Mouse (Mus musculus) heart, adult 18-20 months (tissue): ENCODE data around the gene Vdr. TPM values are rescaled to one million over a fixed set of nuclear protein-coding genes. Genes with fewer than 3 reads are reported as not detected.
"Not testable (repeated sequence)": the region's sequence is repeated elsewhere in the genome, so short reads cannot be mapped to it uniquely, and the experiment has no call there.

Source experiments
- DNase-seq, 2 experiments: peaks; one replicate each; pipeline ENCODE4 v3.0.0; 2021 to 2022; ENCODE audit warnings: mixed read lengths in 1 of 2
- total RNA-seq, 2 experiments: library from RNA; stranded (reverse); gene quantifications; 2 replicates each; pipeline ENCODE4 v1.2.3; 2021

Vdr gene
- total RNA-seq, 2 experiments from 2014 or later = 2.4 to 3.4 TPM

DNA sequence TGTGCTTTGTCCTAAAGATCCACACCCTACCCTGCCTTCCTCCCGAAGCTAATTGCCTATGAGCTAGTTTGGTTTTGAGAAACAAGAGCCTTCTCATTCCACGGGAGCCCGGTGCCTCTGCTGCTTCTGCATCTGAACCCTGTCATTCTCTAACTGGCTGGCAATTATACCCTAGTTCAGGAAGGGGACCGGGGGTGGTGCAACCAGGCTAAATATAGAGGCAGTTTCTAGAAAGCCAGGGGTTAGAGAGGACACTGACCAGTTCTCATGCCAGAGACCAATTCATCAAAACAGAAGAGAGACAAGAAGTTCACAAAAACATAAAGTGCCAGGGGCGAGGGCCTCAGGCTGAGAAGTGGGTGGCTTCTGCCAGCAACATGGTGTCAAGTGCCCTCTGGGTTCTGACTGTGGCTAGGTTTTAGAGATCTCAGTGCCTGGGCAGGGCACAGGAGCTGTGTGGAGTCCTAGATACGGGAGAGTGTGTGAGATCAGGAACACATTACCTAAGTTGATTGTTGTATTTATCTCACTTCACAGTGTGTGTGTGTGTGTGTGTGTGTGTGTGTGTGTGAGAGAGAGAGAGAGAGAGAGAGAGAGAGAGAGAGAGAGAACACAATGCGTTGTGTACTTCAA lies 31.6 kb downstream of the Vdr start:
- DNase-seq = peak; percentile 52 to 57

DNA sequence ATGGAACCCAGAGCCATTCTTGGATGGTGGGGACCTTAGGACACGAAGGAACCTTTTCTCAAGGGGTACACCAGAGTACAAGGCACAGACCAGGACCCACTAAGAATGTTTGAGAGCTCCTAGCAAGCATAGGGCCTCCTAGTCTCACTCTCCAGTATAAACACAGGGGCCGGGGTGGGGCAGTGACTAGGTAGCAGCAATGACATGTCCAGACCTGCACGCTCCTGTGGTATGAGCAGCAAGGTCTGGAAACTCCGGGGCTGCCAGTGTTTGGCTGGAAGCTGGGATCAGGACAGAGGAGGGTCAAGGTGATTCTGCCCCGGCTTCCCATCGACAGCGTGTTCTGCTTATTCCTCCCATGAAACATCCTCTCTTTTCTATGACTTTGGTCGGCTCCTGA lies 34.6 kb downstream of the Vdr start:
- no peak for DNase-seq

DNA sequence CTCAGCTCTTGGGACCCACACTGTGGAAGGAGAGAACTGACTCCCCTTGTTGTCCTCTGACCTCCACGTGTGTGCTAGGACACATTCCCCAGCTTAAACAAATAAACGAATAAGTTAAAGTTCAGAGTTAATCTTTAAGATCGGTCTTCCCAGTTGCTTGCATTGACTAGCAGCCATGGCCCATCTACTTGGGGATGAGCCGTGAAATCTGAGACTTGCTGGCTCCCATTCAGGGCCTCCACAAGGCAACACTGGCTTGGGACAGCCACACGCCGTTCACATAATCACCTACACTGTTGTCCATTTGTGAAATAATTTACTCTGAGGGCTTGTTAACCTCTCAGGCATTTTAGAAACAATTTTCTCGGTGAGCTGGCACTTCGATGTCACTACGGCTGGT lies 36.7 kb downstream of the Vdr start:
- DNase-seq = no peak

DNA sequence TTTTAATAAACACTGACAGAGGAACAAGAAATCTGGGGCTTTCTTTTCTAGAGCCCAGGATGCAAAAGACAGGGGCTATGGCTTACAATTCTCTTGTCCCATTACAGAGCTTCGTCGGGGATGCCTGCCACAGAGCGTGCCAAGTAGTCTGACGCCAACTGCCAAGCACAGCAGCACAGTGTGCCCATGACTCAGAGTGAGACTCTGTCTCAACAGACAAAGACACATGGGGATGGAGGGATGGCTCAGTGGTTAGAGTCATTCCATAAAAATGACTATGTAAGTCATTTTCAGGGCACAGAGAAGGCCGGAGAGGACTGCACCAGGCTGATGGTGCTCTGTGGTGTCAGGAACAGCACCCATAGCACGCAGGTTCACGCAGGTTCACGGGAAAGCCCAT lies 38.3 kb downstream of the Vdr start:
- DNase-seq = no peak

DNA sequence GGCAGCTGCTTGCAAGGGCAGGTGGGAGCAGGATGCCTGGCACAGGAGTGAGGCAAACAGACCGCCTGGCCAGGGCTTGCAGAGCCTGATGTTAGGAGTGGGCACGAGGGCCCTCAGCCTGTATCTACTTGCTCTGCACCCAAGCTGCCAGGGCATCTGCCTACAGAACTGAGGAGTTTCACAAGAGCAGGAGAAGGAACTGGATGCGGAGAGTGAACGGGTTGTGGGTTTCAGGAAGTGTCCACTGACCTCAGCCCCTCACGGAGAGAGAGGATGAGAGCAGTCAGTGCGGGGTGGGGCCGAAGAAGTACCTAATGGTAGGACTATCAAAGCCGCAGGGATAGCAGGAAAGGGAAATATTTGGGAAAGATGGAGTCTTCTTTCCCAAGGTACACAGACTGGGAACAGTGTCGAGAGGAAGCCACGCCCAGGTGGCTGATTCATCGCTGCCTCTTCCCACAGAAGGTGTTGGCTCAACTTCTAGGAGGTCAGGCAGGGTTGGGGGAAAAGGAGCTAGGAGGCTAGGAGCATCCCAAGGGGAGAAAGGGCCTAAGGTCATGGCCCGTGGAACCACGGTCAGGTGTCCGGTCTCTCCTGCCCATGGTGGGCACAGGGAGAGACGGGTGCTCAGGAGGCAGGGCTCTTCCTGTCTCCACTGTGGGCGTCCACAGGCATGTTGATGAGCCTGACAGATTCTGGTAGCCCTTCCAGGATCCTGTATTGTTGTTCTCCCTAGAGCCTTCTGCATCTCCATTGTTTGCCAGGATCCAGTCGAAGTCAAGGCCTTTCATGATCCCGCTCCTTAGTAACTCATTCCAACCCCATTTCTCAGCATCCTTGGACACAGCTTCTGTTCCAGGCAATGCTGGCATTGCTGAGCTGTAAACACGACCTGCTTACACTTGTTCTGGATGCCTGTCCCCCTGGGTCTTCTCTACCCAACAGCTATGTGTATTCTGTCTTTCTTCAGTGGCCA lies 39.1 kb downstream of the Vdr start:
- DNase-seq = peak in 1 of 2 experiments; percentile 15

DNA sequence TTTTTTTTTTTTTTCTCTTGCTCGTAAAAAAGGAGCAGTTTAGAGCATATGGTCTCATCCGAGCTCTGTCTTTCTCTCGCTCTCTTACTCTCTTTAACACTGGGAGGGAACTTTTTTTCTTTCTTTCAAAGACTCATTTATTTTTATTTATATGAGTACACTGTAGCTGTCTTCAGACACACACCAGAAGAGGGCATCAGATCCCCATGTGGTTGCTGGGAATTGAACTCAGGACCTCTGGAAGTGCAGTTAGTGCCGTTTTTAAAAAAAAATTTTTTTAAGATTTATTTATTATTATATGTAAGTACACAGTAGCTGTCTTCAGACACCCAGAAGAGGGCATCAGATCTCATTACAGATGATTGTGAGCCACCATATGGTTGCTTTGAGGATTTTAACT lies 40.3 kb downstream of the Vdr start:
- DNase-seq = not testable (repeated sequence)

DNA sequence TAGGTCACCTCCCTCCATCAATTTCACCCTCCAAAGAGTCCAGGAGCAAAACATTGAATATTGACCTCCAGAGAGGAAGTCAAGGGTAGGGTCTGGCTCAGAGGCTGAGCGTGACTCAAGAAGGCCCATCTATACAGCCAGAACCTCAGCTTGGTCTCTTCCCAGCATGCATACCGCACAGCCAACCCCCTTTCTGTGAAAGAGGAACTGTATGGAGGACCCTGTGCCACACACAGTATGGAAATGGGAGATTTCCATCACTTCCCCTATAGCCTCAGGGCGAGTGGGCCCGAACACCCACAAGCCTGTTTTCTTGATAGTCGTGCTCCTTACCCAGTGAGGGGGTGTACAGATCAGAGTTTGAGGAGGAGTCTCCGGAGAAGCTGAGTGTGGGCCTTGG lies 41.4 kb downstream of the Vdr start:
- no peak for DNase-seq

DNA sequence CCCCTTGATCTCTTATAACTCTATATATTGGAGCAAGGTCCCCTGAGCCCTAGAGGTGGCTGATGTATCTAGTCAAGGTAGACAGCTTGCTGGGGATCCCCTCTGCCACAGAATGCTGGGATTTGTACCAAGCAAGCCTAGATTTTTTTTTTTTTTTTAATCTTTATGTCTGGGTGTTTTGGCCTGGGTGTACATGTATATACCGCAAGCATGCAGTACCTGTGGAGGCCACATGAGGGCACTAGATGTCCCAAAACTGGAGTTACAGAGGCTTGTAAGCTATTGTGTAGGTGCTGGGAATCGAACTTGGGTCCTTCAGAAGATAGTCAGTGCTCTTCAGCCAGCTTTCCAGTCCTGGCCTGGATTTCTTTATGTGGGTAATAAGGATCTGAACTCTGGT lies 44.4 kb downstream of the Vdr start:
- no peak for DNase-seq

DNA sequence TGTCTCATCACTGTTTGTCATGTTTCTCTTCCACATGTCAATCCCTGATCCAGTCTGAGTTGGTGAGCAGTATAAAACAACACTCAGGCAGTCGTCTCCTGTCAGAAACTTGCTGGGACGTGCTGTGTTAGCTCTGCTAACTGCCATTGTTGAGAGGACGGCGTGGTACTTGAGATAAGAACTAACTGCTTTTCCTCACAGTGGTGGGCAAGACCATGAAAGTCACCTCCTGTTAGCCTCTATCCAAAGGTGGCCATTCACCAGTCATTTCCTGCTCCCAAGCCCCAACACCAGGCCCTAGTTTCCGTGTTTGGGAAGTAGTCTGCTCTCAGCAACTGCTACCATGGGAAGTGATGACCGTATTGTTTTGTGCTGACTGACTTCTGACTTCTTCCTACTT lies 45.3 kb downstream of the Vdr start:
- DNase-seq = no peak

DNA sequence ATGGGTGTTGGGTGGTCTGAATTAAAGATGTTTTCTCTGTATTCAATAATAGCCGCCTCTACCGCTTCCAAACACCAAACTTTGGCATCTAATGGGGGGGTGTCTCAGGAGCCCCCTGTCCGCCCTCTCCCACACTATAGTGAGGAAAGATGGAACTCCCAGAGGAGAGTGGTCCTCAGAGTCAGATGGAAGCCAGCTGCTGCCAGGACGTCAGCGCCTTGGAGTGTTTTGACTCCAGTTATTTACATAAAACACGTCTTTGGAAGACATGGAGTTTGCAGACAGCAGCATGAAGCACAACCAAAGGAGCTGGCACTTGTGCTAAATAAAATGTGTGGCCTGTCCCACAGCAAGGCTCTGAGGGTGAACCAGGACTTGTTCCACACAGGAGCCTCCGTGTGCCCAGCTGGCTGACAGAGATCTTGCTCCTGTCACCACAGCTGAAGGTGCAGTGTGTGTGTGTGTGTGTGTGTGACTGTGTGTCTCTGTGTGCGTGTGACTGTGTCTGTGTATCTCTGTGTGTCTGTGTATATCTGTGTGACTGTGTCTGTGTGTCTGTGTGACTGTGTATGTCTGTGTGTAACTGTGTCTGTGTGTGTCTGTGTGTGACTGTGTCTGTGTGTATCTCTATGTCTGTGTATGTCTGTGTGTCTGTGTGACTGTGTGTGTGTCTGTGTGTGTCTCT lies 45.9 kb downstream of the Vdr start:
- DNase-seq = no peak

DNA sequence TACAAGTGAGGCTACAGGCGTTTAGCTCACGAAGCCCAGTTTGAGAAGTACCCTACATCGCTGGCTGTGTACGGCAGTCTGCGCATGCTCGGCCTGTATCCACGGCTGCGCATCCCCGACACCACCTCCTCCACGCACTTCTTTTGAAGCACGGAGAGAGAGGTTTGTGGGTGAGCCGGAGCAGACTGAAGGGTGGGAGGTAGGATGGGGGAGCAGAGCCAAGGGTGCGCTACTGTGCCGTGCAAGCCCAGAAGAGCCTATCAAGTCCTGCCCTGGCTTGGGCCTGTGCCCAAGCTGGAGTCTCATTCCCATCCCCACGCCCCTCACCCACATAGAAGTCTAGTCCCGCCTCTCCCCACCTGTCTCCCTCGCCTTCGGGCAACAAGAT lies 46.9 kb downstream of the Vdr start:
- no peak for DNase-seq

DNA sequence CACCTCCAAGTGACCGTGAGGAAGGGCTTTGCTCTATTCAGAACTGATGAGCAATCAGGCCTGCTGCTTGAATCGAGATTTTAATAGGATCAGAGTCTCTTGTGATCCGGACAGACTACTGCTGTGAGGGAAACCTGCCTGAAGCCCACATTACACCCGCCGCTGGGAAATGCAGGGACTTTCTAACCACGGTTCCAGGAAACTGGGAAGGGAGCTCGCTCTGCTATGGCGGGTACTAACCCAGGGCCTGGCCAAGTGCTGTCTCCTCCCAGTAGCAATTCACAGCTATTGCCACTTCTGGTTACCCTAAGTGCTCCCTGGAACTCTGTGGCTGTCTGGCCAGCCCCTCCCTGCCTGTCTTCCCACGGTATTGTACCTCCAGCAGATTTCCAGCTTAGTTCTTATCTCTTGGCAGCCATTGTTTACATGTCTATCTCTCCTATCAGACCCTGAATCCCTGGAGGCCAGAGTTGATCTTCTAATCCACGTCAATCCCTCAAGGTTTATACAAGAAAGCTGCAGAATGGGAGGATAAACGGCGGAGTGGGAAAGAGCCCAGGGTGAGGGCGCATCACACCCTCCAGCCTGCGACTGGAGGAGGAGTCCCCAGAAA lies 47.4 kb downstream of the Vdr start:
- no peak for DNase-seq

DNA sequence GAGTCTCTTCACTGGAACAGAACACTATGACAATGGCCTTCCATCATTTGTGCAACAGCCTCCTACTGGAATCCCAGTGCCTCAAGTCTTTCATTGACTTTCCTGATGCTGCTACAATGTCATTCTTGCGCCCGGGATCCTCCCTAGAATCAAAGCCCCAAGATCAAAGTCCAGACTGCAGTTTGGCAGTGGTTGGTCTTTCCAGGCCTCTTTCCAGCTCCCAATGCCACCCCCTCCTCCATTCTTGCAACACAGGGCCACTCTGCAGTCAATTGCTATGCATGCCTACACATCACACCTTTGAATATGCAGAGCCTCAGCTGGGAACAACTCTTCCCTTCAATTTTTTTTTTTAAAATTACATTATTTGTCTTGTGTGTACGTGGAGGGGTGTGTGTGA lies 50.1 kb downstream of the Vdr start:
- no peak for DNase-seq

DNA sequence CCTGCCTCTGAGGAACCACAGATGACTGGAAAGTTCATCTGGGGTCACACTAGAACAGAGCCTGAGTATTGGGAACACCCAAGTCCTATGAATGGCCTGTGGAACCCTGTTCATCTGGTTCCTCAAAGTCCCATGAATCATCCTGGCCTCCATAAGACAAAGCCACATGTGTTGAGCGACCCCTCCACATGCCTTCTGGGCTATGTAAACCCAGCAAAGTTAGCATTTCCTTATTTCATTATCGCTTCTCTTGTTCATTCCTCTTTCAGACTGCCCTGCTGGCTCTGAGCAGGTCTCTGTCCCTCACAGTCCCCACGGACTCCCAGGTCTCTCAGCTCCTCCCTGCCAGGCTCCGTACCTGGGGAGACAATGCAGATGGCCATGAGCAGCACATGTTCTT lies 52.0 kb downstream of the Vdr start:
- DNase-seq = no peak

DNA sequence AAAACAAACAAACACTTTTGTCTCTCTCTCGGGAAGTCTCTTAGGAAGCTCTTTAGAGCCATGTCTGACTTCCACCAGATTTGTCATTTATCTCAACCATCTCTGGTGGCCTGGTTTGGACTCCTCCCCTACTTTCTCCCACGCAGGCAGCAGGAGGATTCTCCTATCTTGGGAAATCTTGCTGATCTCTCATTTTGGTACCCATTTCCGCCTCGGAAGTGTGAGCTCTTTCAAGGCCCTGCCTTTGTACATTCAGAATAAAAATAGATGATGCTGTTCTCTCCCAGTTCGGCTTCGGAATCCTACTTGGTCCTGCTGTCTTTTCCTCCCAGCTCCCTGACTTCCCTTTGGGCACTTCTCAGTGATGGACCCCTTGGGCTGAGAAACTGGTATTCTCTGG lies 55.9 kb downstream of the Vdr start:
- DNase-seq = no peak

DNA sequence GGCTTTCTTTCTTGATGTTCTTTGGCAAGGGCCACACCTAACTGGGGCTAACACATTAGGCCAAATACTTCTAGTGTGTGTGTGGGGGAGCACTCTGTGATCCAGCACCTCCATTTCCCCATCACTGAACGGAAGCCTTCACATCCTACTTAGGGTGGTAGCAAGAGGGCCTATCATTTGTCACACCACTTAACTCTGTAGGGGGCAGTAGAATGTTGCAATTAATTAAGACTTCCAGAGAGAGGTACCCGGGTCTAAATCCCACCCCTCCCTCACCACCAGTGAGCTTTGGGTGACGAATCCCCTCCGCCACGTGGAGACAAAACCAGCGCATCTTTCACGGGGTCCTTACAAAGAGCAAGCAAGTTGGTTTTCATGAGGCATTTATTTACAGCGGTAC lies 56.4 kb downstream of the Vdr start:
- DNase-seq = no peak

DNA sequence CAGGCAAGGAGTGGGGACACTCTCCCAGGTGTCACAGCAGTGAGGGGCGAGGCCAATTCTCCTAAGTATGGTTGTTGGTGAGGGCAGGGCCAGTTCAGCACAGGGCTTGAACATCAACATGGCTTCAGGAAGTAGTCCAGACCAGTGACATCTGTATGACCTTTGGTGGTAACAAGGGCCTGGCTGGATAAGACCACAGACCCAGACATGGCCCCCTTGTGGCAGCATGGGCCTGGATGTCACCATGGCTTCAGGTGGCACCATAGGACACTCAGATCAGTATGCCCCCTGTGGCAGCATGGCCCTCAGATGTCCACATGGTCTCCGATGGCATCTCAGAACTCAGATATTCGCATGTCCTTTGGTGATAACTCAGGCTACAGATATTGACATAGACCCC lies 58.1 kb downstream of the Vdr start:
- DNase-seq = no peak

DNA sequence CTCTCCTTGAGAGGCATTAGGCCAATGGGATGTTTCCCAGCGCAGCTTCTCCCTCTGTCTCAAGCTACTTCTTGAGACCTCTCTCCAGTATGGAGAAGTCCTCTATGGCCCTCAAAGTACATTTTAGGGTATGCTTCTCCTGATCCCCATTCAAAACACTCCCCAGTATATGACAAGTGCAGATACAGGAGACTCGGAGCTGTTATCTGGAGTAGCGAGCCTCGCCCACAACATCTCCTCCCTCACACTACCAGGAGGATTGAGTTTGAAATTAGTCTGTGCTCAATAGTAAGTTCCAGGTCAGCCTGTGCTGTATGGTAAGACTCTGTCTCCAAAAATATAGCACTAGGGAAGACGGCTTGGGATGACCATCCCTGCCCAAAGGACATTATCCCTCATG lies 59.4 kb downstream of the Vdr start:
- no peak for DNase-seq

DNA sequence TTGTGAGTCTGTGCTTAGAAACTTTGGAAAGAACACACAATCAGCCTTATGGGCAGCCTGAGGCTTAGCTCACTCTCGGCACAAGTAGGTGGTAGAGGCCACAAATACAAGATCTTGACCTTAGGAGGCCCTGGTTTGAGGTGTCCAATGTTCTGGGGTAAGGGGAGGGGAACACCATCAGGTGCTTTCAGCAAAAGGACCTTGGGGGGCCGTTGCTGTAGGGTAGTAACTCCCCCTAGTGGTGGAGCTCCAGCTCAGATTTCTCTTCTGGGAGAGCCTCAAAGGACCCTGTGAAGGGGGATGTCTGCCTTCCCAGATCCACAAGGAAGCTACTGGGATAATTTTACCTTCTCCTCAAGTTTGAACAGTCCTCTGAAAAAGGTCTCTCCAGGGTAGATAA lies 60.0 kb downstream of the Vdr start:
- DNase-seq = peak; percentile 33 to 53

DNA sequence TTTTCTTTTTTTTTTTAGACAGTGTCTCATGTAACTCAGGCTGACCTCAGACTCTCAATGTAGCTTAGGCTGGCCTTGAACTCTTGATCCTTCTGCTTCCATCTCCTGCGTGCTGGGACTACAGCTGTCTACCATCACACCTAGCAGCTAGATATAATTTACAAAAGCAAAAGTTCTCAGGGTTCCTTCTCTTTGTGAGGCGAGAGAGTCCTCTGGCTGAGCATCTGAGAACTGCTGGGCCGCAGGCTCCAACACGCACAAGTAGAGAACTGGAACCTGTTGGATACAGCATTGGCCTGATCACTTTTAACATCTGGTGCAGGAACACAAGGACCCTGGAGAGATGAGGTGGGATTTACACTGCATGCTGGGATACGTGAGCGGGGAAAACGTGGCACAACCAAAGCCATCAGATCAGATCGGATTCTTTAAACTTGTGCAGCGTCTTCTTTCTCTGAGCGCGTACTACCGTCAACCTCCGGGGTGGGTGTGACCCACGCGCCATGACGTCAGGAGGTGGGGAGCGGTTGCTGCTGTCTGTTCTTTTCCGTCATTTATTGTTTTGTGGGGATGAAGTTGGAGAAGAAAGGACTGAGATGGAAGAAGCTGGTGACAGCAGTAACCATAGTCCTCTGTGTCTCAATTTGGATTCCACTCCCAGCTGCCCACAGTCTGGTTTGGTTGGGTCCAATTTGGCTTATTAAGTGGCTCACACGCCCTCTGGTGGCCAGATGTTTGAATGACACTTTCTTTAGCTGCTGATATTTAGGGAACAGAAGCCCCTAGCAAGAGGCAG lies 61.1 kb downstream of the Vdr start:
- DNase-seq = peak; percentile 91 to 94

DNA sequence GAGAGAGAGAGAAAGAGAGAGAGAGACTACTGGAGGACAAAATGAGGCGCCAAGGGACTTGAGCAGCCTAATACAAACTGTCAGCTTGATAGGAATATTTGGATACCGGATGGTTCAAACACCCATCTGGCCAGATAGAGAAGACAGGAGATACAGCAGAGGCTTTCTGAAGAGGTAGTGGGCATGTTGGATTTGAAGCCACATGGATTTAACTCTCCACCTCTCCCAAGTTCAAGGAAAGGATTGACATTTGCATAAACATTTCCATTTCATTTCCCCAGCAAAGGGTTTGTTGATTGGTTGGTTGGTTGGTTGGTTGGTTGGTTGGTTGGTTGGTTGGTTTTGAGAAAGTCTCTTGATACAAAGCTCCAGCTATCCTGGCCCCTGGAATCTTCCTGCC lies 62.6 kb downstream of the Vdr start:
- DNase-seq = no peak

DNA sequence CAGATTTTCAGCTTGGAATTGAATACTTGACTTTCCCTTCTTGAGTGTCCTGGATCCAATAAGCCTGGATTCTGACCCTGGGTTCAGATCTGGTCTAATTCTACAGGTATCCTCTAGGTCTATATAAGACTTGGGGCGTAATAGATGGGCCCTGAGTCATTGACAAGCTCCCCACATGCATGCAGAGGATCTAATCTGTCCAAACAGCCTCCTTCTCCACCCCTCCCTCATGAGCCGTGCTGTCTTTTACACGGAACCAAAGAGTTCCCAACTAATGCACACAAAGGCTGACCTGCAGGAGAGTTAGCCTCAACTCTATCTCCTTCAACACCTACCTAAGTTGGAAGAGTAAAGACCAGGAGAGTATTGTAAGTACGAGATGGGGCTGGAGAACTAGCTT lies 63.1 kb downstream of the Vdr start:
- no peak for DNase-seq
